Mouse (Mus musculus) erythroblast, embryonic 14.5 days (primary cell): ENCODE results near the gene Capn11. TPM values are rescaled to one million over a fixed set of nuclear protein-coding genes. Genes with fewer than 3 reads are reported as not detected.

ENCODE experiments used
- H3K27me3 ChIP-seq: 2 replicates; pipeline ENCODE4 v1.6.1; 2012; ENCODE audit warnings: inconsistent platforms; ENCODE audit not compliant: control insufficient read depth
- H3K36me3 ChIP-seq: 2 replicates; pipeline ENCODE4 v1.6.1; 2012; ENCODE audit warnings: mild to moderate bottlenecking, inconsistent platforms; ENCODE audit not compliant: control insufficient read depth
- H3K4me1 ChIP-seq: 2 replicates; pipeline ENCODE4 v1.6.1; 2012; ENCODE audit warnings: inconsistent platforms; ENCODE audit not compliant: control insufficient read depth
- H3K4me3 ChIP-seq: replicated peaks from 2 replicates; pipeline ENCODE3; 2012; ENCODE audit warnings: moderate library complexity, mild to moderate bottlenecking, inconsistent platforms
- H3K9me3 ChIP-seq: 2 replicates; pipeline ENCODE4 v1.6.1; 2012; ENCODE audit warnings: low read length, inconsistent platforms, mixed read lengths; ENCODE audit not compliant: control insufficient read depth
- GATA1 ChIP-seq: IDR thresholded peaks from 2 replicates; pipeline ENCODE4 v1.6.1; 2012; ENCODE audit warnings: low read length, inconsistent platforms, mixed read lengths
- TAL1 ChIP-seq: IDR thresholded peaks from 3 replicates; pipeline ENCODE4 v1.6.1; 2012; ENCODE audit warnings: low read length, inconsistent platforms, mixed read lengths
- polyA plus RNA-seq: library from polyadenylated mRNA; stranded (reverse); fragments of >175 nt; gene quantifications from 2 replicates; pipeline ENCODE4 v1.2.3, GENCODE M21; 2012

Gene Capn11
- polyA plus RNA-seq = 0.01 TPM in 1 of 2 replicates, not detected in the other

GRCm38 (mm10) chr17:45659225-45659624, at the start of gene Capn11:
Capn11 (minus strand) TSS chr17:45659325.
- TF ChIP-seq TAL1 (no peak), GATA1 (no peak)
- Histone ChIP-seq H3K9me3 (no peaks in the 10 kb centered on the region), H3K4me1 (peaks cover 14% of the 10 kb centered on the region), H3K27me3 (no peaks in the 10 kb centered on the region), H3K4me3 (no peak within 1 kb of the TSS), H3K36me3 (peaks cover 18% of the 10 kb centered on the region)

GRCm38 (mm10) chr17:45708179-45708578, 49.1 kb upstream of the Capn11 start:
- no peaks in the 10 kb centered on the region for H3K9me3 ChIP-seq
- H3K4me1 ChIP-seq = peaks cover 5% of the 10 kb centered on the region
- no peaks in the 10 kb centered on the region for H3K27me3 ChIP-seq
- H3K4me3 ChIP-seq = no peak overlapping the region
- no peaks in the 10 kb centered on the region for H3K36me3 ChIP-seq
- TF ChIP-seq TAL1 = no peak

GRCm38 (mm10) chr17:45707376-45707775, 48.3 kb upstream of the Capn11 start:
- no peaks in the 10 kb centered on the region for H3K27me3 ChIP-seq
- peaks cover 11% of the 10 kb centered on the region for H3K4me1 ChIP-seq
- H3K36me3 ChIP-seq = no peaks in the 10 kb centered on the region
- TF ChIP-seq TAL1 = no peak
- TF ChIP-seq GATA1 = no peak
- H3K4me3 ChIP-seq = no peak overlapping the region
- H3K9me3 ChIP-seq = no peaks in the 10 kb centered on the region

- TF ChIP-seq GATA1 (no peak), TAL1 (no peak)
- H3K4me1 ChIP-seq = peaks cover 16% of the 10 kb centered on the region
Observed at GRCm38 (mm10) chr17:45706796-45707195, 47.7 kb upstream of the Capn11 start.

GRCm38 (mm10) chr17:45703187-45703586, 44.1 kb upstream of the Capn11 start:
- Histone ChIP-seq H3K4me3 (no peak overlapping the region), H3K36me3 (peaks cover 16% of the 10 kb centered on the region), H3K4me1 (peaks cover 23% of the 10 kb centered on the region), H3K27me3 (no peaks in the 10 kb centered on the region), H3K9me3 (no peaks in the 10 kb centered on the region)
- no peak for TF ChIP-seq GATA1

More at GRCm38 (mm10) chr17:45706796-45707195, 47.7 kb upstream of the Capn11 start:
- Histone ChIP-seq H3K4me3 (no peak overlapping the region), H3K36me3 (no peaks in the 10 kb centered on the region), H3K9me3 (no peaks in the 10 kb centered on the region), H3K27me3 (no peaks in the 10 kb centered on the region)

GRCm38 (mm10) chr17:45702254-45702653, 43.1 kb upstream of the Capn11 start:
- Histone ChIP-seq H3K27me3 (no peaks in the 10 kb centered on the region), H3K9me3 (no peaks in the 10 kb centered on the region), H3K36me3 (peaks cover 24% of the 10 kb centered on the region), H3K4me3 (no peak overlapping the region), H3K4me1 (peaks cover 23% of the 10 kb centered on the region)
- no peak for TF ChIP-seq GATA1
- no peak for TF ChIP-seq TAL1

GRCm38 (mm10) chr17:45701236-45701591, 42.1 kb upstream of the Capn11 start:
- Histone ChIP-seq H3K27me3 (no peaks in the 10 kb centered on the region), H3K4me1 (peaks cover 27% of the 10 kb centered on the region), H3K36me3 (peaks cover 34% of the 10 kb centered on the region), H3K4me3 (no peak overlapping the region), H3K9me3 (no peaks in the 10 kb centered on the region)
- no peak for TF ChIP-seq TAL1
- no peak for TF ChIP-seq GATA1

- H3K9me3 ChIP-seq = no peaks in the 10 kb centered on the region
- no peaks in the 10 kb centered on the region for H3K27me3 ChIP-seq
- H3K4me3 ChIP-seq = no peak overlapping the region
- TF ChIP-seq TAL1 (no peak), GATA1 (no peak)
- peaks cover 37% of the 10 kb centered on the region for H3K36me3 ChIP-seq
- peaks cover 30% of the 10 kb centered on the region for H3K4me1 ChIP-seq
Observed at GRCm38 (mm10) chr17:45700496-45701235, 41.5 kb upstream of the Capn11 start.

- no peak for TF ChIP-seq GATA1
- no peak for TF ChIP-seq TAL1
- no peaks in the 10 kb centered on the region for H3K27me3 ChIP-seq
- H3K4me3 ChIP-seq = no peak overlapping the region
- H3K4me1 ChIP-seq = peaks cover 41% of the 10 kb centered on the region
- peaks cover 42% of the 10 kb centered on the region for H3K36me3 ChIP-seq
- H3K9me3 ChIP-seq = no peaks in the 10 kb centered on the region
Observed at GRCm38 (mm10) chr17:45699039-45699740, 40.1 kb upstream of the Capn11 start.
